Mouse (Mus musculus) c-Kit-positive CD71-negative TER-119-negative erythroid progenitor cells, embryonic 14.5 days (primary cell): ENCODE data around the gene Gm45837.

Source experiments
- DNase-seq: peaks from one replicate; pipeline ENCODE4 v3.0.0-alpha.2; 2013; ENCODE audit warnings: low read depth

Gm45837 gene

DNA sequence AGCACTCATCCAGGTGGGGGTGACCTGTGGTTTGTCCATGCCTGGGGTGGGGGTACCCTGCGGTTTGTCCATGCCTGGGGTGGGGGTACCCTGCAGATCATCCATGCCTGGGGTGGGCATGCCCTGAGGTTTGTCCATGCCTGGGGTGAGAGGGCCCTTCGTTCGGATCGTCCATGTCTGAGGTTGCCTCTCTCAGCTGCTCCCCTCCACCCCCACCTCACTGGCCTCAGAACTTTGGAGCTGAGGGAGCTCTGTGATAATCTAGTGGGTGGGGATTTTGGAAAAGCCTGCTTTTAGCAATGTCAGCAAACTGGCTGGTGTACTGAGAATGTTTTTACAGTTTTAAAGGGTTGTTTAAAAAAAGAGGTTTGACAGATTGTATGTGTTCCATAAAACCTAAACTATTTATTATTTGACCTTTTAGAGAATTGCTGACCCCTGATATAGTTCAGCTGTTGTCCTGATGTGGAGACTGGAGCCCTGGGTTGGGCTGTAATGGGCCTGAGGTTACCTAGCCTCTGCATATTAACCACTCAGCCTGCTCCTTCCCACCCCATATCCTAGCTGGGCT, 18.7 kb upstream of the Gm45837 start:
- DNase-seq = no peak

GRCm38 (mm10) chr7:101393015-101393414, 17.7 kb upstream of the Gm45837 start:
- DNase-seq = no peak

- DNase-seq = no peak
Observed at GRCm38 (mm10) chr7:101393694-101394504, 16.8 kb upstream of the Gm45837 start.

- DNase-seq = no peak
Observed at GRCm38 (mm10) chr7:101394569-101394968, 16.1 kb upstream of the Gm45837 start.

DNA sequence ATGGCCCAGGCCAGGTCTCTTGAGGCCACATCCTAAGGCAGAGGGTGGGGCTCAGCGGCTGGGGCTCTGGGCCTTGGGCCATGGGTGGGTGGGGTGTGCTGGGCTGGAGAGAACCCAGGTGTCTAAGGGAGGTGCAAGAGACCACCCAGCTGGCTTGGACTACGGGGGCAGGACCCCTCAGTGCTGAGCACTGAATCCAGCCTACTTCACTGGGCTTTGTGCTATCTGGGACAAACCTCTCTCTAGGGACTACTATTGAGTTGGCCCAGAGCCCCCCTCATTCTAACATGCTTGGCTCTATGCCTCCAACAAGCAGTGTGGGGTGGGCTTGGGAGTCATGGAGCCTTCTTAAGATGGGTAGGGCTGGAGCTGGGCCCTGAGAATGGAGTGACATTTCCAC, 15.2 kb upstream of the Gm45837 start:
- no peak for DNase-seq

GRCm38 (mm10) chr7:101397175-101397574, 13.5 kb upstream of the Gm45837 start:
- DNase-seq = no peak

DNA sequence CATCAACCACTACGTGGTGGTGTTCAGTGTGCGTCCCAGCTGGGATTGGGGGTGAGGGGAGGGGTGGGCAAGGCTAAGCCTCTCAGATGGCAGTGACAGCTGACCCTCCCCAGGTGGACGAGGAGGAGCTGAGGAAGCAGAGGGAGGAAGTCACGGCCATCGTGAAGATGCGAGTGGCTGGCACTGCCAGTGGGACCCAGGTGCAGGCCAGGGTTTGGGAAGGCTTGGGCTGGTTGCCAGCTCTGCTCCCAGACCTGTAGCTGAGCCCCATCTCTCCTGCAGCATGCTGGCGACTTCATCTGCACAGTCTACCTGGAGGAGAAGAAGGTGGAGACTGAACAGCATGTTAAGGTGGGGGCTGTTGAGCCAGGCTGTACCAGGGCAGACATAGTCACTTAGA, 9.2 kb upstream of the Gm45837 start:
- DNase-seq = no peak

DNA sequence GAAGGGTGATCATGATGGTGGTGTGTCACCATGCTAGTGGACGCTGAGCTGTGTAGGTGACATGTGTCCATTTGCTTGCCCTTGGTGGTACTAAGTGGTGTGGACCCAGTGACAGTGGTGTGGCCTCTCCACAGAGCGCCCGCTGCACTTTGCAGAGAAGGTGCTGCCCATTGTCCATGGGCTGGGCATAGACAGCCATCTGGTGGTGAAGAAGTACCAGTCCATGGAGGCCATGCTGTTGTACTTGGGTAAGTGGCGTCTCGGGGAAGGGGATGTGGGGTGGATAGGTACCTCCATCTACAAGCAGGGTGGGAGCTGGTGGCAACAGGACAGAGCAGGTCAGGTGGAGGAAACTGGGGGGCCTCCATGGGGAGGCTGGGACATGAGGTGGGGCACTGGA, 6.9 kb upstream of the Gm45837 start:
- no peak for DNase-seq

GRCm38 (mm10) chr7:101412796-101413195, 2.1 kb downstream of the Gm45837 start:
- peak; percentile 82 for DNase-seq

DNA sequence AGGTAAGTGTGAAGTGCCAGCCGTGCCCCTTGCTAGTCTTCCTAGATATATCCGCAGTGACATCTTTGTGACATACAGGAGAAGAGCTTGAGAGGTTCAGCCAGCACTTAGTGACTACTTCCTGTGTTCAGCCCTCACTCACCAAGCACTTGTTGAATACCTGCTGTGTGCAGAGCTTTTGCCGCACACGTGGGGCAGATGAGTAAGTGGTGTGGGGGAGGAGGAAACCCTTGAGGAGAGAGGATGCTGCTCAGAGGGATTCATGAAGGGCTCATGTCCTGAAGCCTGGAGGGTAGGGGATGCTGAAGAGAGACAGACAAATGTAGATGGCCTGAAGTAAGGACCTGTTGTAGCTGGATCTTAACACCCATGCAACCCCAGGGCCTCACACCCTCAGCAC, 3.5 kb downstream of the Gm45837 start:
- DNase-seq = no peak

DNA sequence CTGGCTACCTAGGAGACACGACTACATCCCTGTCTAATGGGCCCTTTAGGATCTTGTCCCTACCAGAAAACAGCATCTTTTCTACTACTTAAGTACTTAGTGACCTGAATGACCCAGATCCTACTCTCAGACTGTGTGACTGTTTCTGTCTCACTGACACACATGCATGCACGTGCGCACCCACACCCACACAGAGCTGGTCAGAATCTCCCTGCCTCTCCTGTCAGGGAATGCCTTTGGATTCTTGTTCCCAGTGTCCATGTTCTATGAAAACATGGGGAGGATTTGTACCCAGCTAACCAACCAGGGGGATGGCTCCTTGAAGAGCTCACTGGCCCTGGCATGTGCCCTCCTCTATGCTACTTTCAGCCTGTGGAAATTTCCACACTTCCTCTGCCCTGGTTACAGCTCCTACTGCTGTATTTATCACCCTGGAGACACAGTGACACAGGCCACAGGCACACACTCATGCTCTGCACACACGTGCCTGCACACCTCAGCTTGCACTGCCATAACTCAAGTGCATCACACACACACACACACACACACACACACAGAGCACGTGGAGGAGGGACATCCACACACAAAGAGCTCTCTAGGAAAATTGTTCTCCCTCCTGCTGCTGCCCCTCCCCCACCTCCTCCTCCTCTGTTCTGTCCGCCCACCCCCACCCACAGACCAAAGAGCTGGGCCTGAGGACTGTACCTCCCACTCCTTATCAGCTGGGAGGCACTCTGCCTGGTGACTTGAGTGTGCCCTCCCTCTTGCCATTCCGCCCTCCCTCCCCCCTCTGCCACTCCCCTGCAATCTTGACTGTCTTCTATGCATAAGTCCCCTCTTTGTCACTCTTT, 4.2 kb downstream of the Gm45837 start:
- DNase-seq = peak; percentile 32

DNA sequence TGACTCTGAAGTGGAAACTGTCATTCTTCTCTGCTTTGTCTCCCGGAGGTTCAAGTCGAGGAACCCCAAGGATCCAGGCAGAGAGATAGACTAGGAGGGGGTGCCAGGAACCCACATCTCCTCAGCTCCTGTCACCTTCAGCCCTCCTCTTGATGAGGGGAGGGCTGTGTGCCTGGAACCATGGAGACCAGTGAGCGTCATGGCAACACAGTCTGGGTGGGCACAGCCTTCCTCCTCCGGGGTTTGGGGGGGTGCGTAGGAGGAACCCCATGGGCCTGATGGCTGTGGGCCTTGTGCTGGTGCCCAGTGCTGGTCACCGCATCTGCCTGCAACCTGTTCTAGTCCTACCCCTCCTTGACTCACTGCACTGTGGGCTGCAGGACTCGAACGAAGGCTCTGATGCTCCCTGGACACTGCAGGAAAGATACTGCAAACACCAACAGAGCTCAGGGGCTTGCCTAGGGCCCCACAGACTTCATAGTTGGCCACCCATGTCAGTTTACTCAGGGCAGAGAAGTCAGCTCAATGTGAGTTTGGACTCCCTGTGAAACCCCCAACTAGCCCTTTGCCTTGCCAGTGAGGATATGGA, 4.9 kb downstream of the Gm45837 start:
- no peak for DNase-seq

GRCm38 (mm10) chr7:101416391-101416790, 5.7 kb downstream of the Gm45837 start:
- DNase-seq = no peak

- peak; percentile 32 for DNase-seq
Observed at GRCm38 (mm10) chr7:101419013-101419770, 8.5 kb downstream of the Gm45837 start.

DNA sequence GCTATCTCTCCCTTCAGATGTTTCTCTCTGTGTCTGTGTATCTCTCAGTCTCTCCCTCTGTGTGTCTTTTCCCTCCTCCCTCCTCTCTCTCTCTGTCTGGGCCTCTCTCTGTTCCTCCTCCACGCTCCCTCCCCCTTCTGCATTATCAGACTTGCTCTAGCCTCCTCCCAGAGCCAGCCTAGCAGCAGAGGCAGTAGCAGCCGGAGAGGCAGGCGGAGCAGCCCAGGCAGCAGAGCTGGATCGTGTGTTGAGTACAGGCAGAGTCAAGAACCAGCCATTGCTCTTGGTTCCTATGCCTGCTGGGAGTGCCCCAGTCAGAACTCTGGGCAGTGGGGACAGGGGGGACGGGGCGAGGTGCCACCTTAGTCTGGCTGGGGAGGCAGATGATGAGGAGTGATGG, 10.8 kb downstream of the Gm45837 start, which contains the start of gene Pde2a:
Gene Pde2a (plus strand): TSS at position 163 of the 400 bp plus-strand sequence.
- DNase-seq = no peak

DNA sequence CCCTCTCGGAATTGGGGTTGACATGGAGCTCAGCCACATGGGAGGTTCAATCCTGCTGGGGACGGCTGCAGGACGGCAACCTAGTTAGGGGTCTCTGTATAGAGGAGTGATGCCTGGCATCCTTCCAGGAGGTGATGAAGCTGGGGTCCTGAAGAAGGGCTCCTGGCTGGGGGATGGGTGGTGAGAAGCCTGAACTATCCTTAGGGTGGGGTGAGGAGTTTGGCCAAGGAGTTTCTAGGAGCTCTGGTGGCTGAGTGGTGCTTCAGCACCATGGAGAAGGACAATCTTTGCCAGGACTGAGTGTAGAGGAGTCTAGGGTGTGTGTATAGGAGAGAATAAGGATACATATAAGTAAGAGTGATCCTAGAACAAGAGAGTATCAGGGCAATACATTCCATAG, 11.4 kb downstream of the Gm45837 start:
- DNase-seq = peak; percentile 42

GRCm38 (mm10) chr7:101422646-101423045, 12.0 kb downstream of the Gm45837 start:
- no peak for DNase-seq

DNA sequence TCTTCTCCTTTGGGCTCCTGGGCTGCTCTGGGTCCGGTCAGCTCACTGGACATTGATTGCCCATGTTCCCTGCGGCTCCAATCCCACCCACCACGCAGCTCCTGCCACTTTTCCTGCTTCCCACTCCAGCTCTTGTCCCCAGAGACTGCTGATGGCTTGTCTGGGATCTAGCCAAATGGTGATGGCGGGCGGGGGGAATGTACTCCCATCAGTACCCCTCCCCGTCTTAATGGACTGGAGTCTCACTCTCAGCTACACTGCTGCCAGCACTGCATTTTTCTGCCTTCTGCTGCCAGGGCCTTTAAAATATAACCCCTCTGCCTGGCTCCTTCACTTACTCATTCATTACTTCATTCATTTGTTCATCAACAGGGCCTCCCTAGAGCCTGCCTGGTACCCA, 13.3 kb downstream of the Gm45837 start:
- DNase-seq = no peak

DNA sequence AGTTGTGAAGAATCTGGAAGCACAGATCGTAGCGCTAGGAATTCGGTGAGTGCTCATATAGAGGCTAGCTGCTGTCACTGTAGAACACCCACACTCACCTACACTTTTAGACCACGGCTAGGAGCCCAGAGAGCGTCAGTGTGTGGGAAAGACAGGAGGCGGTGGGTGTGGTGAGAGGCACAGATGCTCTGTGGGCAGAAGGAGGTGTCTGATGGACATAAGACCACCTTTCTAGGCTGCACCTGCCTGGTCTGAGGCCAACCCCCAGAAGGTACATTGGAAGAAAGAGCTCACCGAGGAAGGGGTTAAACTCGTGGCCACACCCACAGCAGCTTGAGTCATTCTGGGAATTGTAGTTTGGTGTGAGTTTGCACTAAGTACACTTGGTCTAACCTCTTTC, 16.0 kb downstream of the Gm45837 start:
- DNase-seq = no peak

GRCm38 (mm10) chr7:101427736-101428135, 17.1 kb downstream of the Gm45837 start:
- DNase-seq = peak; percentile 45

GRCm38 (mm10) chr7:101435038-101435437, 24.4 kb downstream of the Gm45837 start:
- DNase-seq = no peak

- DNase-seq = no peak
Observed at GRCm38 (mm10) chr7:101437876-101438275, 27.2 kb downstream of the Gm45837 start.
